Comparison of ENCODE assay signal across 18 mouse cellular contexts in the genomic region with DNA sequence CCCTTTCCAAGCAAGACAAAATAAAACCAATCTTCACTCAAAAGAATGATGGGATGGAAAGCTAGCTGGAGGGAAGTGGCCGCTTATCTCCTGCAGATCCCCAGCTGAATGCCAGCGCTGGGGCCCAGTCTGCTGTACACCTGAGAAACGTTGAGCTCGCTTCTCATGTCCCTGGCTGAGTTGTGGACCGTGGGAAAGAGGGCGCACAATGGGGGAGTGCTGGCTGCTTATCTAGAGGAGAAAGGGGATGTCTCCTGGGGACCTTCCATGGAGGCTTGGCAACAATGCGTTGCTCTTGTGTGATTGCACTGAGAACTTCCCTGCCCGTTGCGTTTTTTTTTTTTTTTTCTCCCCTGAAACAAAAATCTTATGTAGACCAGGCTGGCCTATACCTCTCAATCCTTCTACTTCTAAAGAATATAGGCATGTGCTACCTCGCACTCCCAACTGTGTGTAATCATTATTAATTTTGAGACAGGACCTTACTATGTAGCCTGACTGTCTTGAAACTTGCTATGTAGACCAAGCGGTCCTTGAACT.
"Had no signal": no experiment of that assay in that cellular context is flagged by ENCODE, and none has a peak within 500 bp of the region (broad histone marks: within the 10 kb centered on the region; RNA-seq: fewer than 3 reads in every experiment).

No protein-coding gene starts in this region.

- H3K4me3 ChIP-seq: kidney, embryonic 15.5 days; limb, embryonic 12.5 days; limb, embryonic 15.5 days; liver, embryonic 15.5 days; midbrain, embryonic 12.5 days; midbrain, embryonic 15.5 days; neural tube, embryonic 12.5 days; neural tube, embryonic 15.5 days had no signal

- H3K9ac ChIP-seq: kidney, embryonic 15.5 days; limb, embryonic 12.5 days; limb, embryonic 15.5 days; liver, embryonic 15.5 days; midbrain, embryonic 12.5 days; midbrain, embryonic 15.5 days; neural tube, embryonic 12.5 days; neural tube, embryonic 15.5 days had no signal

- H3K4me1 ChIP-seq: limb, embryonic 12.5 days; limb, embryonic 15.5 days; midbrain, embryonic 12.5 days; midbrain, embryonic 15.5 days; neural tube, embryonic 12.5 days had no signal

- H3K27ac ChIP-seq: kidney, embryonic 15.5 days; limb, embryonic 12.5 days; limb, embryonic 15.5 days; liver, embryonic 15.5 days; macrophage; midbrain, embryonic 12.5 days; midbrain, embryonic 15.5 days; neural tube, embryonic 12.5 days; neural tube, embryonic 15.5 days had no signal

- H3K36me3 ChIP-seq: midbrain, embryonic 15.5 days; neural tube, embryonic 15.5 days had no signal

- DNase-seq: kidney, adult 11 months; kidney, adult 8-10 months; kidney, postnatal 10 days; kidney, postnatal 36 days; left cerebral cortex, postnatal 4 days; lung, adult 2 months; lung, postnatal 14 days; right cerebral cortex, postnatal 25 days; thymus, postnatal 25 days had no signal

- H3K9me3 ChIP-seq: kidney, embryonic 15.5 days; limb, embryonic 12.5 days; limb, embryonic 15.5 days; liver, embryonic 15.5 days; midbrain, embryonic 12.5 days; midbrain, embryonic 15.5 days; neural tube, embryonic 12.5 days; neural tube, embryonic 15.5 days had no signal

- H3K27me3 ChIP-seq: kidney, embryonic 15.5 days; limb, embryonic 12.5 days; limb, embryonic 15.5 days; liver, embryonic 15.5 days; midbrain, embryonic 12.5 days; midbrain, embryonic 15.5 days; neural tube, embryonic 12.5 days; neural tube, embryonic 15.5 days had no signal

- H3K4me2 ChIP-seq: kidney, embryonic 15.5 days; limb, embryonic 12.5 days; limb, embryonic 15.5 days; midbrain, embryonic 12.5 days; midbrain, embryonic 15.5 days; neural tube, embryonic 12.5 days; neural tube, embryonic 15.5 days had no signal
